Mouse (Mus musculus) testis, adult 2 months (tissue): ENCODE measurements around the gene Inpp5f. TPM values are rescaled to one million over a fixed set of nuclear protein-coding genes. Genes with fewer than 3 reads are reported as not detected.

Experiments
- H3K27ac ChIP-seq: fragments of 200-500 bp; 2 replicates; pipeline ENCODE4 v1.5.1; 2012; ENCODE audit warnings: low read depth, low read length; ENCODE audit not compliant: control insufficient read depth, insufficient read depth
- H3K27me3 ChIP-seq: fragments of 200-500 bp; 2 replicates; pipeline ENCODE4 v1.6.1; 2012; ENCODE audit warnings: mild to moderate bottlenecking, low read length, moderate library complexity; ENCODE audit not compliant: control insufficient read depth, insufficient read depth
- H3K36me3 ChIP-seq: fragments of 200-500 bp; 2 replicates; pipeline ENCODE4 v1.6.1; 2012; ENCODE audit warnings: mild to moderate bottlenecking, low read length; ENCODE audit not compliant: control insufficient read depth, insufficient read depth
- H3K4me1 ChIP-seq: fragments of 200-500 bp; 2 replicates; pipeline ENCODE4 v1.6.1; 2012; ENCODE audit warnings: low read length; ENCODE audit not compliant: control insufficient read depth, insufficient read depth
- H3K4me3 ChIP-seq: fragments of 200-500 bp; 2 replicates; pipeline ENCODE4 v1.5.1; 2012; ENCODE audit warnings: low read depth, mild to moderate bottlenecking, low read length, moderate library complexity, mixed read lengths; ENCODE audit not compliant: control insufficient read depth
- CTCF ChIP-seq: fragments of 200-500 bp; IDR thresholded peaks from 2 replicates; pipeline ENCODE4 v1.5.1; 2012; ENCODE audit warnings: low read depth, mild to moderate bottlenecking, inconsistent platforms, low read length, moderate library complexity; ENCODE audit not compliant: control insufficient read depth, insufficient read depth, insufficient replicate concordance
- POLR2A ChIP-seq: fragments of 200-500 bp; IDR thresholded peaks from 2 replicates; pipeline ENCODE4 v1.6.1; 2012; ENCODE audit warnings: low read depth, mild to moderate bottlenecking, inconsistent platforms, low read length, moderate library complexity; ENCODE audit not compliant: control insufficient read depth
- polyA plus RNA-seq: library from polyadenylated mRNA; depleted of rRNA; stranded (reverse); fragments of >200 nt; gene quantifications from 2 replicates; pipeline ENCODE4 v1.2.3, GENCODE M21; 2012

Inpp5f gene
- polyA plus RNA-seq, 1 experiment, result 1.5 TPM

GRCm38 (mm10) chr7:128668831-128669230 lies 57.7 kb downstream of the Inpp5f start:
- H3K4me1 ChIP-seq, result no peaks in the 10 kb centered on the region
- TF ChIP-seq POLR2A, result no peak
- no peak for TF ChIP-seq CTCF
- H3K36me3 ChIP-seq, result no peaks in the 10 kb centered on the region
- no peak overlapping the region for H3K27ac ChIP-seq
- H3K4me3 ChIP-seq, result no peak overlapping the region
- H3K27me3 ChIP-seq, result no peaks in the 10 kb centered on the region

- Histone ChIP-seq H3K4me1 (no peaks in the 10 kb centered on the region), H3K4me3 (no peak overlapping the region), H3K27ac (no peak overlapping the region), H3K36me3 (no peaks in the 10 kb centered on the region), H3K27me3 (no peaks in the 10 kb centered on the region)
- TF ChIP-seq CTCF (no peak), POLR2A (no peak)
These were observed 60.8 kb downstream of the Inpp5f start for GRCm38 (mm10) chr7:128671952-128672351.

DNA sequence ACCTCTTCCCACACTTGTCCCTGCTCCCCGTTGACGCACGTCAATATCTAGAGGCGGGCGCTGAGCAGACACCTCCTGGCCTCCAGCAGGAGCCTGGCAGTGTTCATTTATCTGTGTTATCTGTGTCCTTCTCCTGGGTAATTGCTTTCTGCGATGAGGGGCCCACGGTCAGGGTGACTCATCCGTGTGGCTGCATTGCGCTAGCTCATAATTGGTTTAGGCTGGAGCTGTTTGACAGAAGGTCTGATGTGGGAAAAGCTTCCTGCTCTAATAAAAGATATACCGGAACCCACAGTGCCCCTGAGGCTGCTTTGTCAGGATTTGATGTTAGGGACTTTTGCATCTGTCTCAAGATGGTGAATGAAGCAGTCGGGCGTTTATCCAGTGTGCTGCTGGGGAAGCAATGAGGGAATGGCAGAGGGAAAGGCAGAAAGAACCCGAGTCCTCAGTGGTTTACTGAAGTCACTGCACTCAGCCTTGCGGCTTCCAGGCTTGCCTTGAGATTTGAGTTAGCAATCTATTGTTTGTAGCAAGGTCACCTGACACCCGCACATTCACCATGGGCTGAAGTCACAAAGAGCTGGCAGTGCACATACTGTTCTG lies 61.4 kb downstream of the Inpp5f start:
- Histone ChIP-seq H3K27ac (no peak overlapping the region), H3K4me3 (no peak overlapping the region), H3K4me1 (no peaks in the 10 kb centered on the region), H3K27me3 (no peaks in the 10 kb centered on the region), H3K36me3 (no peaks in the 10 kb centered on the region)
- no peak for TF ChIP-seq CTCF
- TF ChIP-seq POLR2A, result no peak

DNA sequence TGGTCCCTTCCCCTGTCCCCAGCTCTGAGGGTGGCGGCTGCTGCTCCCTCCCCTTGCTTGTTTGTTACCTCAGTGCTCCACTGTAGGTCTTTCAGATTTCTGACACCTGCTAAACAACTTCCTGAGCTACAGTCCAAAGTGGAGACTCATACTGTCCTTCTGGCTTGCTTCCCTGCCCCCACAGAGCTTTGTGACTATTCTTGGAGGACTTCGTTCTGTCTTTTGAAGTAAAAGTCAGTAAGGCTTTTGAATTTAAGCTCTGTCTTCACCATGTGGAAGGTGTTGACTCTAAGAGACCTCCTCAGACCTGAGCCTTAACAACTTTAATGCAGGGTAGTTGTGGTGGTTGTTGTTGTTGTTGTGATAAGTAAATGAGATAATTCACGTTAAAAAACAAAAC lies 67.4 kb downstream of the Inpp5f start:
- Histone ChIP-seq H3K27ac (no peak overlapping the region), H3K36me3 (no peaks in the 10 kb centered on the region), H3K27me3 (no peaks in the 10 kb centered on the region)

DNA sequence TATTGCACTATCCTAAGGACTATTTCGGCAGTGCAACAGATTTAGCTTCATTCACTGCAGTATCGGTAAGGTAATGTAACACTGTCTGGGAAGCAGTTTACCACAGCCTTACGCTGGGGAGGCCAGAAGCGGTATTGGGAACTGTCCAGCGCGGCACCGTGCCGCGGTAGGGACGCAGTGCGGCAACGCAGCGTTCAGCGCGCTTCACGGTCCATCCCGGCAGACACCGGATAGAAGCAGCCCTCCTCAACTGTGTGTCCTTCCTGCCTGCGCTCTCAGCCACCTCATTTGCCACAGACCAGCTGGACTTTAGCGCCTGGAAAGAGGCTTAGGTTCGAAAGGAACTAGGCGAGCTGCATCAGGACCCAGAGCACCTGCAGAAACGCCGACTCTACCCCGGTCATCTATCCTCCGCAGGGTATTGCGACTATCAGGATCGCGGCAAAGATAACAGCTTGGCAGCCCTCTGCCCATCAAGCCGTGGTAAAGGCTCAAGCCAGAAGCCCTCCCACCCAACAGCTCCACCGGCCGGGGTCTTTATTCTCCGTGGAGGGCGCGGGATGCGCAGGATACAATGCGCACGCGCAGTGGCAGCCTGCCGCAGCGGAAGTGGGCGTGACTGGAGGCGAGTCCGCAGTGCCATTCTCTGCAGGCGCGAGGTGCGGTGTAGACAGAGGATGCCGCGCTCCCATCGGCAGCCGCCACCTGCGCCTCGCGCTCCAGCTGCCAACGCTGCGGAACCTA lies 76.9 kb downstream of the Inpp5f start:
- TF ChIP-seq POLR2A (peak; percentile 53; the same call in 1 of the 2 replicates), CTCF (no peak)
- Histone ChIP-seq H3K4me1 (no peaks in the 10 kb centered on the region; the same call in 1 of the 2 replicates), H3K4me3 (peak overlapping the region; percentile 89), H3K36me3 (no peaks in the 10 kb centered on the region), H3K27ac (peak overlapping the region; percentile 55; the same call in 1 of the 2 replicates), H3K27me3 (no peaks in the 10 kb centered on the region)

More for the DNA sequence above, 67.4 kb downstream of the Inpp5f start:
- no peaks in the 10 kb centered on the region for H3K4me1 ChIP-seq
- TF ChIP-seq POLR2A, result no peak
- TF ChIP-seq CTCF, result no peak
- H3K4me3 ChIP-seq, result no peak overlapping the region

DNA sequence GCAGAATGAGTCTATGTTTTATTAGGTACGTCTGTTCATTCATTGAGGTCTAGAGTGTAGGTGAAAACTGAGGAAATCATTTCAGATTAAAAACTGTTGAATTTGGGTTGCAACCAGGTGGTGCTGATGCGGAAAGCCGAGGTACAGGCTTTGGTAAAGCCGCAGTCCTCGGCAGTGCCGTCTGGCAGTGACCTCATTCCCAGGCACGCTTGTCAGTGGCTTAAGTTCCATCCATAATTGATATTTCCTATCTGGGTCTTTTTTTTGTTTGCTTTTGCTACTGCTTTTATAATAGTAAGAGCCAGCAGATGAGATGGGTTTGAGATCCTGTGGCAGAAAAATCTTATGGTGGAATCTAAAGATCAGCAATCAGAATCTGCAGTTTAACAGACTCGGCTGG lies 78.2 kb downstream of the Inpp5f start:
- TF ChIP-seq CTCF (no peak), POLR2A (no peak)
- Histone ChIP-seq H3K27me3 (no peaks in the 10 kb centered on the region), H3K4me3 (no peak overlapping the region), H3K27ac (no peak overlapping the region), H3K36me3 (no peaks in the 10 kb centered on the region), H3K4me1 (no peaks in the 10 kb centered on the region; the same call in 1 of the 2 replicates)

- H3K36me3 ChIP-seq, result no peaks in the 10 kb centered on the region
- H3K4me1 ChIP-seq, result no peaks in the 10 kb centered on the region; the same call in 1 of the 2 replicates
- no peaks in the 10 kb centered on the region for H3K27me3 ChIP-seq
- no peak overlapping the region for H3K4me3 ChIP-seq
- H3K27ac ChIP-seq, result no peak overlapping the region
- TF ChIP-seq CTCF (peak; percentile 86; the same call in 1 of the 2 replicates), POLR2A (no peak)
These were observed 78.9 kb downstream of the Inpp5f start for GRCm38 (mm10) chr7:128690070-128690469.
